ENCODE assay signal across 10 mouse cellular contexts in genomic region chr13:53120906-53121305, GRCm38 (mm10).
DNase-seq lines count a peak whose midpoint lies in the region; ATAC-seq lines count a peak whose summit lies in the region.
"Had no signal": no experiment of that assay in that cellular context is flagged by ENCODE, and none has a peak within 500 bp of the region (broad histone marks: within the 10 kb centered on the region; RNA-seq: fewer than 3 reads in every experiment).

No protein-coding gene starts in this region.

- no peaks in the 10 kb centered on the region for H3K9me3 ChIP-seq in forebrain, embryonic 11.5 days (ENCODE audit: control insufficient read depth, low read length)
- no peaks in the 10 kb centered on the region for H3K9me3 ChIP-seq in limb, embryonic 11.5 days (ENCODE audit: control insufficient read depth, low read length)

- WGBS in forebrain, embryonic 11.5 days, result 21% methylated on average over 11 of the region's 11 CpGs
- WGBS in limb, embryonic 11.5 days, result 41% methylated on average over 11 of the region's 11 CpGs

- peak; percentile 71 for ATAC-seq in forebrain, embryonic 11.5 days (replicated peaks; ENCODE audit: low FRiP score)
- no peak for ATAC-seq in limb, embryonic 11.5 days (ENCODE audit: insufficient number of reproducible peaks, low FRiP score, low TSS enrichment, low read depth)
- ATAC-seq in megakaryocyte-erythroid progenitor cell, adult 5-6 weeks (replicated peaks; ENCODE audit: low FRiP score, low TSS enrichment, poor library complexity, severe bottlenecking), result no peak

- H3K4me2 ChIP-seq in forebrain, embryonic 11.5 days (ENCODE audit: low read depth, low read length, severe bottlenecking), result peak overlapping the region; percentile 2; the same call in 1 of the 2 replicates
- no peak overlapping the region for H3K4me2 ChIP-seq in limb, embryonic 11.5 days (ENCODE audit: low read depth, severe bottlenecking)

- DNase-seq in right cerebral cortex, postnatal 14 days, result peak; percentile 51
- no peak for DNase-seq in right cerebral cortex, adult 18-20 months
- peak; percentile 78 for DNase-seq in forebrain, embryonic 11.5 days (ENCODE audit: low spot score)
- peak; percentile 52 for DNase-seq in limb, embryonic 11.5 days (ENCODE audit: low spot score)
- peak; percentile 65 for DNase-seq in right cerebral cortex, postnatal 4 days
- DNase-seq in ovary, postnatal 14 days (ENCODE audit: low spot score), result no peak
- DNase-seq in cerebellum, adult 11-12 months, result no peak
- DNase-seq: heart, adult 2 months; thymus, postnatal 14 days had no signal

- no peaks in the 10 kb centered on the region for H3K27me3 ChIP-seq in forebrain, embryonic 11.5 days (ENCODE audit: control insufficient read depth, insufficient read depth, low read length)
- no peaks in the 10 kb centered on the region for H3K27me3 ChIP-seq in limb, embryonic 11.5 days (ENCODE audit: control insufficient read depth, insufficient read depth, low read length)

- no peak overlapping the region for H3K9ac ChIP-seq in forebrain, embryonic 11.5 days (ENCODE audit: low read length)
- H3K9ac ChIP-seq in limb, embryonic 11.5 days (ENCODE audit: low read length), result no peak overlapping the region

- no peak overlapping the region for H3K4me3 ChIP-seq in forebrain, embryonic 11.5 days (ENCODE audit: low read depth, low read length)
- no peak overlapping the region for H3K4me3 ChIP-seq in limb, embryonic 11.5 days (ENCODE audit: low read depth, low read length)
- H3K4me3 ChIP-seq: heart, adult 2 months had no signal

- no peaks in the 10 kb centered on the region; the same call in 1 of the 2 replicates for H3K36me3 ChIP-seq in forebrain, embryonic 11.5 days (ENCODE audit: control insufficient read depth, insufficient read depth, low read length)
- peaks cover 12% of the 10 kb centered on the region; the same call in 1 of the 2 replicates for H3K36me3 ChIP-seq in limb, embryonic 11.5 days (ENCODE audit: control insufficient read depth, insufficient read depth, low read length)

- no peak overlapping the region for H3K27ac ChIP-seq in forebrain, embryonic 11.5 days (ENCODE audit: low read depth, low read length)
- H3K27ac ChIP-seq in limb, embryonic 11.5 days (replicated peaks; ENCODE audit: low read depth, low read length), result peak overlapping the region; percentile 51
- H3K27ac ChIP-seq: heart, adult 2 months had no signal

- H3K4me1 ChIP-seq in forebrain, embryonic 11.5 days (replicated peaks; ENCODE audit: control insufficient read depth, insufficient read depth, low read length), result peaks cover 12% of the 10 kb centered on the region; the same call in 1 of the 2 replicates
- peaks cover 18% of the 10 kb centered on the region for H3K4me1 ChIP-seq in limb, embryonic 11.5 days (ENCODE audit: control insufficient read depth, insufficient read depth, low read length)

Comparison
In these comparisons a context has a peak if more than half of its experiments do, and no peak if none do; other contexts are left out.
1. DNase-seq: peak in right cerebral cortex, postnatal 14 days (single experiment), forebrain, embryonic 11.5 days (single experiment), limb, embryonic 11.5 days (single experiment) and right cerebral cortex, postnatal 4 days (single experiment); none in right cerebral cortex, adult 18-20 months (single experiment), ovary, postnatal 14 days (single experiment) and cerebellum, adult 11-12 months (single experiment).